Mouse (Mus musculus): ENCODE data around the gene Cmtm1.

- TF ChIP-seq CTCF (conservative IDR thresholded peaks at IDR 0.05; ENCODE audit: insufficient read depth, insufficient read length, low read depth, low read length) (no peak), POLR2A (IDR thresholded peaks at IDR 0.05; ENCODE audit: low read depth, low read length) (no peak)
These were observed 40.1 kb upstream of the Cmtm1 start for GRCm38 (mm10) chr8:104350047-104350446.

Measured in kidney, adult 2 months (tissue).